Mouse (Mus musculus) liver, postnatal 0 days (tissue): ENCODE measurements around the gene Pde4dip. TPM values are rescaled to one million over a fixed set of nuclear protein-coding genes. Genes with fewer than 3 reads are reported as not detected.

Source experiments
- ATAC-seq: fragments of 200-750 bp; cut with Nextera tagmentation; 2 replicates; pipeline ENCODE4 v1.8.0; 2017; ENCODE audit warnings: mild to moderate bottlenecking, moderate library complexity
- DNase-seq: peaks from one replicate; pipeline ENCODE4 v3.0.0-alpha.2; 2016
- H3K27ac ChIP-seq: fragments of 300-500 bp; sonication (generic); 2 replicates; pipeline ENCODE4 v1.5.1; 2014; ENCODE audit warnings: antibody characterized with exemption, moderate library complexity, mild to moderate bottlenecking, low read depth
- H3K27me3 ChIP-seq: fragments of 300-500 bp; sonication (generic); 2 replicates; pipeline ENCODE4 v1.6.1; 2014; ENCODE audit warnings: low read length, control low read depth, mixed read lengths; ENCODE audit not compliant: insufficient read depth
- H3K36me3 ChIP-seq: fragments of 300-500 bp; sonication (generic); replicated peaks from 2 replicates; pipeline ENCODE4 v1.6.1; 2014; ENCODE audit warnings: mild to moderate bottlenecking, control low read depth, low read length, moderate library complexity, mixed read lengths; ENCODE audit not compliant: insufficient read depth
- H3K4me1 ChIP-seq: fragments of 300-500 bp; sonication (generic); 2 replicates; pipeline ENCODE4 v1.6.1; 2014; ENCODE audit warnings: antibody characterized with exemption, mild to moderate bottlenecking, control low read depth; ENCODE audit not compliant: insufficient read depth
- H3K4me2 ChIP-seq: fragments of 300-500 bp; sonication (generic); 2 replicates; pipeline ENCODE4 v1.6.1; 2014; ENCODE audit warnings: low read depth, mild to moderate bottlenecking, low read length, moderate library complexity, mixed read lengths
- H3K4me3 ChIP-seq: fragments of 300-500 bp; sonication (generic); 2 replicates; pipeline ENCODE4 v1.5.1; 2014; ENCODE audit warnings: low read depth, low read length
- H3K9ac ChIP-seq: fragments of 300-500 bp; sonication (generic); replicated peaks from 2 replicates; pipeline ENCODE4 v1.6.1; 2014; ENCODE audit warnings: mild to moderate bottlenecking, moderate library complexity
- H3K9me3 ChIP-seq: fragments of 300-500 bp; sonication (generic); 2 replicates; pipeline ENCODE4 v1.6.1; 2016; ENCODE audit warnings: mild to moderate bottlenecking, control low read depth, low read length, mixed read lengths
- CTCF ChIP-seq: sonication (generic); IDR thresholded peaks from 2 replicates; pipeline ENCODE4 v1.5.1; 2016; ENCODE audit warnings: antibody characterized with exemption, low read depth
- EP300 ChIP-seq: IDR thresholded peaks from 2 replicates; pipeline ENCODE4 v1.6.1; 2016; ENCODE audit warnings: antibody characterized with exemption, low read depth, mild to moderate bottlenecking
- WGBS: fragments of 180-500 bp; shearing (Covaris S2); extraction: QIAGEN DNeasy Blood & Tissue Kit; methylation state at CpG from one replicate; pipeline ENCODE4 v1.1.7; 2014; ENCODE audit not compliant: insufficient replicate concordance; 5-methylcytosine and 5-hydroxymethylcytosine counted together
- polyA plus RNA-seq: library from polyadenylated mRNA; unstranded; fragments of >200 nt; fragmentation: Nextera tagmentation; extraction: Ambion mirVana; gene quantifications from 2 replicates; pipeline ENCODE4 v1.2.1, GENCODE M21; 2015

The Pde4dip gene
- polyA plus RNA-seq, 1 experiment from 2014 or later = 8.1 TPM

DNA sequence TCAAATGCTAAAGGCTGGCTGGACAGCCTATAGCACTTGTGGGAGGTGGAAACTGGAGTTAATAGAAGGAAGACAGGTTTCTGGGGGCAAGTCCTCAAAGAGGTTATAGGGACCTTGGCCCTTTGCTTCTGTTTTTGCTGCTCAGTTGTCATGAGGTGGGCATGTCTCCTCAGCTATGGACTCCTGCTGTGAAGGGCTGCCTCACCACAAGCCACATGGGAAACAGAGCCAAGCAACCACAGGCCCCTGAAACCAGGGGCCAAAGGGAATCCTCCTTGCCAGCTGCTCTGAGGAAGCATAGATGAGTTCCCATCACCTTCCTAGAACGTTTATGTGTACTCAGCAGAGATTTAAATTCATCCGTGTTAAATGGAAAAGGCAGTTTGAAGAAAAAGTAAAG lies 45.9 kb downstream of the Pde4dip start:
- H3K27ac ChIP-seq = no peak overlapping the region

DNA sequence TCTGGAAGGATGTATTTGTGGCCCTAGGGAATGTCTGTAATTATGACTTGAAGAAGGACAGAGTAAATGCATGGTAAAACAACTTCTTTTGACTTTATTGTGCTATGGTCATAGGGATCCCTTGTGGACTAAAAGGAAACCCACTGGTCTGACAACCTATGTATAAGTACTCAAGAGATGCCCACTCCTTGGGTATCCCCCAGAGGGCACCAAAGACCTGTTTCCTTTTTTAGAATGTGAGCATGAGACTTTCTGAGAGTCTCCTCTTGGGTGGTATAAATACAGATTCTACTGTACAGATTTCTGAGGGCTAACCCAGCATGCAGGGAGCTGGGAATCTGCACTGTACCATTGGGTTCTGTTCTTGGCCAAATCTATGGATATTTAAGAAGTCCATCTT lies 48.1 kb downstream of the Pde4dip start:
- no peak overlapping the region for H3K9ac ChIP-seq
- no peaks in the 10 kb centered on the region for H3K4me1 ChIP-seq
- H3K27me3 ChIP-seq = no peaks in the 10 kb centered on the region
- H3K4me2 ChIP-seq = no peak overlapping the region
- no peaks in the 10 kb centered on the region for H3K9me3 ChIP-seq
- no peak overlapping the region for H3K27ac ChIP-seq
- TF ChIP-seq EP300 (no peak), CTCF (peak; percentile 39)
- ATAC-seq = no peak
- H3K4me3 ChIP-seq = no peak overlapping the region
- 0 out of 2 replicates have a peak, but pooled peaks cover 3% of the 10 kb centered on the region for H3K36me3 ChIP-seq
- no peak for DNase-seq

More for the DNA sequence above, 45.9 kb downstream of the Pde4dip start:
- Histone ChIP-seq H3K4me1 (no peaks in the 10 kb centered on the region), H3K36me3 (0 out of 2 replicates have a peak, but pooled peaks cover 3% of the 10 kb centered on the region), H3K9ac (no peak overlapping the region), H3K4me2 (no peak overlapping the region), H3K4me3 (no peak overlapping the region), H3K27me3 (no peaks in the 10 kb centered on the region), H3K9me3 (no peaks in the 10 kb centered on the region)
- DNase-seq (no peak), ATAC-seq (no peak)
- WGBS = 40% methylated on average over 2 of the region's 2 CpGs
- TF ChIP-seq CTCF (no peak), EP300 (no peak)

DNA sequence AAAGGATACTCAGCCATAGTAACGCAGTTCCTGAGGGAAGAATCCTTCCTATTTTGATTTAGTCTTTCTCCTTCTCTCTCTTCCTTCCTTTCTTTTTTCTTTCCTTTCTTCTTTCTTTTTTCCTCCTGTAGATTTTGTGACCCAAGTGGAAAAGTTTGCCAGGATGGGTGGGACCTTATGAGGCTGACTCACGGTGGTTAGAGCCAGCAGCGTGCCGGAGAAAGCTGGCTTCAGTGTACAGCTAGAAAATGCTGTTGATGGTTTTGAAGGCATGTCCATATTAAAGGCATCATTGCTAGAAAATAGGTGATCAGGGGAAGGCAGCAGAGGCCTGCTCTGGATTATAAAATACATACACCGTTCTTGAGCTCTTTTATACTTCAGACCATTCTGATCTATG lies 52.6 kb downstream of the Pde4dip start:
- DNase-seq (no peak), ATAC-seq (no peak)
- Histone ChIP-seq H3K4me1 (no peaks in the 10 kb centered on the region), H3K9ac (no peak overlapping the region), H3K4me3 (no peak overlapping the region), H3K9me3 (no peaks in the 10 kb centered on the region), H3K36me3 (0 out of 2 replicates have a peak, but pooled peaks cover 3% of the 10 kb centered on the region), H3K27me3 (no peaks in the 10 kb centered on the region), H3K4me2 (no peak overlapping the region), H3K27ac (no peak overlapping the region)
- 78% methylated on average over 5 of the region's 5 CpGs for WGBS
- TF ChIP-seq EP300 = no peak

DNA sequence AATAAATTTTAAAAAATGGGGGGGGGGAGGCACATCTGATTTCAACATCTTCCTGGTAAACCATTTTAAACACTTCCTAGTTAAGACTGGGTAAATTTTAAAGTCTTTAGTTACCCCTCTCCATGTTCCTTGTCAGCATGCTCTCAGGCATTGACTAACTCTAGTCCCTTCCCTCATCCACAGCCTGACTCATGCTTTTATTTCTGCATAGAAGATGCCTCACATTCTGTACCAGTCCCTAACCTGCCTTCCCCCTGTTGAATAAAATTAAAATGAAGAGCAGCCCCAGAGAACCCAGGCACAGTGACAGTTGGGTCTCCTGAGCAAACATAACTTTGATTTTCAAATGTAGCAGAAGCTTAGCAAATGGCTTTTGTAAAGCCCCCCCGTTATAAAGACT lies 53.9 kb downstream of the Pde4dip start:
- H3K4me3 ChIP-seq = no peak overlapping the region
- no peaks in the 10 kb centered on the region for H3K27me3 ChIP-seq
- no peak for ATAC-seq
- WGBS = 45% methylated on average over 1 of the region's 1 CpGs
- no peaks in the 10 kb centered on the region for H3K9me3 ChIP-seq
- TF ChIP-seq EP300 (no peak), CTCF (no peak)
- no peaks in the 10 kb centered on the region for H3K4me1 ChIP-seq
- no peak overlapping the region for H3K4me2 ChIP-seq
- H3K36me3 ChIP-seq = 0 out of 2 replicates have a peak, but pooled peaks cover 3% of the 10 kb centered on the region
- DNase-seq = no peak
- no peak overlapping the region for H3K9ac ChIP-seq
- no peak overlapping the region for H3K27ac ChIP-seq

DNA sequence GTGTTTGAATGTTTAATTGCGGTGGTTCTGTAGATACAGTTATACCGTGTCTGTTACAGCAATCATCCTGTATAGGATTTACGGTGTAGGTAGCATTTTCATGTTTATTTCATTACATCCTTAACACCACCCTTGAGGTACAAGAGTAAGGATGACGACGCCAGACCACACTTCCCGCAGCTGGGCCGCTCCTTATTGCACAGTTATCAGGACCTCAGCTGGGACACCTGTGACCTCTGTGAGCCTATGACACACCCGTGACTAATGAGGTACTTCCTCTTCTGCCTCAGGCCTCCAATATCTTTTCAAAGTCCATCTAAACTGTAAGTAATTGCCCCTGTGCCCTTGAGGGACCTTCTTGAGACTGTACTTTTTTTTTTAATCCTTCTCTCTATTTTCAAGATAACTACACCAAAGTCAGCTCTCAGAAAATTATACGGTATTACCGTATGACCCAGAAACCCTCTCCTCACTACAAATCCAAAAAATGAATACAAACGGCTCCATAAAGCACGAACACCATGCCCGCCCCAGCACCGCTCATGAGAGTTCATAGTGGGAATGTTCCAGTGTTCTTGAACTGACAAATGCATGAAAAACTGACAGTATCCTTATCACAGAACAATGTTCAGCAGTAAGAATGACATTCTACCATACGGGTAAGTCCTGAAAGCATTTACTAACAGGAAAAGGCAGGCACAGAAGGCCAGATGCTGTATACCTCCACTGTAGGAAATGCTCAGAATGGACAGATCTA lies 56.8 kb downstream of the Pde4dip start:
- no peak for ATAC-seq

DNA sequence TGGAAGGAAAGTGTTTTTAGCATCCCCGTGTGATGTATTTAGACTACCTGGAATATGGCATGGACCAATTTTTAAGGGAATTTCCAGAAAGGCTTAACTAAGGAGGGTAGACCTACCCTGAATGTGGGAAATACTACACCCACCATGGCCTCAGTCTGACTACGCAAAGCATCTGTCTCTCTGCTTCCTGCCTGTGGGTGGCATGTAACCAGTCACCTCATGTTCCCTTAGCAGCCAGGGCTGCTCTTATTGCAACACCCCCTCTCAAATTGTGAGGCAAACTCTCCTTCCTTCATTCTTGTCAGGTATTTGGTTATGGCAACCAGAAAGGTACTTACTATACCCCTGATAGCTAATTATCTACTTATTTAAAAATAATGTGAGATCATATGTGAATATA lies 57.9 kb downstream of the Pde4dip start:
- no peaks in the 10 kb centered on the region for H3K9me3 ChIP-seq
- H3K27ac ChIP-seq = no peak overlapping the region
- no peak overlapping the region for H3K4me3 ChIP-seq
- H3K9ac ChIP-seq = no peak overlapping the region
- no peaks in the 10 kb centered on the region for H3K36me3 ChIP-seq
- no peak for DNase-seq
- 71% methylated on average over 2 of the region's 2 CpGs for WGBS
- no peak for ATAC-seq
- no peaks in the 10 kb centered on the region for H3K27me3 ChIP-seq
- H3K4me2 ChIP-seq = no peak overlapping the region
- TF ChIP-seq CTCF (no peak), EP300 (no peak)
- no peaks in the 10 kb centered on the region for H3K4me1 ChIP-seq

More for the DNA sequence above, 56.8 kb downstream of the Pde4dip start:
- TF ChIP-seq CTCF (no peak), EP300 (no peak)
- DNase-seq = no peak
- Histone ChIP-seq H3K36me3 (no peaks in the 10 kb centered on the region), H3K4me3 (no peak overlapping the region), H3K27me3 (no peaks in the 10 kb centered on the region), H3K4me1 (no peaks in the 10 kb centered on the region), H3K9me3 (no peaks in the 10 kb centered on the region), H3K27ac (no peak overlapping the region), H3K9ac (no peak overlapping the region), H3K4me2 (no peak overlapping the region)
- WGBS = 56% methylated on average over 15 of the region's 15 CpGs

DNA sequence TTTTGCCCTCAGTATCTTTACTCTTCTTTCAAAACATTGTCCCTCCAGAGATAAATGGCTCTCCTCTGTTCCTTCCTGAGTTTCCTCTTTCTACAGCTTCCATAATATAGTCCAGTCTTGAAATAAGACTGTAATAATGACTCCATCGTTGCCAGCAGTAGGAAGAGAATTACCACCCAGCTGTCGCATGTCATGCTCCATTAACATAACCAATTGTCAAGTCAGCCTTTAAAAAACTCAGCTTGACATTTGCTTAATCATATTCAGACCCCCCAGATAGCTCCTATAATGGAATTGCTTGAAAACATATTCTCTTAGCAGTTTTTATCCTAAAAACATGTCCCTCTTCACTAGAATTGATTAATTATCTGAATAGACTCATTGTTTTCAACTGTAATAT lies 58.4 kb downstream of the Pde4dip start:
- no peaks in the 10 kb centered on the region for H3K27me3 ChIP-seq
- DNase-seq (no peak), ATAC-seq (no peak)
- TF ChIP-seq CTCF = no peak
- no peak for TF ChIP-seq EP300
- 62% methylated on average over 2 of the region's 2 CpGs for WGBS
- H3K4me3 ChIP-seq = no peak overlapping the region
- H3K9me3 ChIP-seq = no peaks in the 10 kb centered on the region
- peaks cover 1% of the 10 kb centered on the region for H3K4me1 ChIP-seq
- no peak overlapping the region for H3K9ac ChIP-seq
- H3K4me2 ChIP-seq = no peak overlapping the region
- H3K36me3 ChIP-seq = no peaks in the 10 kb centered on the region
- no peak overlapping the region for H3K27ac ChIP-seq
